Mouse (Mus musculus) megakaryocyte, embryonic 14.5 days (primary cell): Measurements from ENCODE around the gene Tmed8.

Experiments
- FLI1 ChIP-seq: IDR thresholded peaks from 2 replicates; pipeline ENCODE4 v1.6.1; 2012; ENCODE audit warnings: low read length, inconsistent platforms, mixed read lengths
- GATA1 ChIP-seq: IDR thresholded peaks from 3 replicates; pipeline ENCODE4 v1.6.1; 2012; ENCODE audit warnings: mixed read lengths, low read length, inconsistent platforms, borderline replicate concordance

DNA sequence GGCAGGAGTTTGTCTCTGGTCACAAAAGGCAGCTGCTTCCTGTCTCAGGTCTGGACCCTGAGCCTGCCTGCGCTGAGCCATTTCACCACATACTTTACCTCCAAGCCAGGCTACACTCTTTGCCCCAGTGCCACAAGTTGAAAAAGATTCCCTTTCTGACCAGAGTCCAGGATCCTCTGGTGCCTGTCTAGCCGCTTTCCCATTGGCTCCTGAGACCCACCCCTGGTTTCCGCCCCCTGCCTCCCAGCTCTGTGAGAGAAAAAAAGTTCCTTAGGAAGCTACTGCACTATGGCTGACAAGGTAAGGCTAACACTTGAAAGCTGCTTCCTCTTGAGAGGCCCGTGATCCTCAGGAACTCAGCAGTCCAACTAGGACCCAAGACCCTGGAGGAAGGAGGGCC is 42.9 kb downstream of the Tmed8 start:
- no peak for TF ChIP-seq FLI1
- TF ChIP-seq GATA1, result no peak
